Mouse (Mus musculus) megakaryocyte, adult 5-6 weeks (primary cell): ENCODE data around the gene Myh7. TPM values are rescaled to one million over a fixed set of nuclear protein-coding genes. Genes with fewer than 3 reads are reported as not detected.

ENCODE experiments used
- ATAC-seq: 2 replicates; pipeline ENCODE4 v1.8.0; 2016; ENCODE audit warnings: mild to moderate bottlenecking, inconsistent platforms; ENCODE audit not compliant: poor library complexity, severe bottlenecking
- total RNA-seq, 2 experiments: library from RNA; stranded (forward) in 1 of 2; stranded (reverse) in 1 of 2; fragments of 153-499, 151-499 nt in 1 of 2; fragments of 221-1000, 200-1000 nt in 1 of 2; gene quantifications; 2 replicates each; pipeline versions ENCODE4 v1.2.3 to v1.2.4; 2015 to 2017

The Myh7 gene
- total RNA-seq, 2 experiments from 2014 or later, result not detected

GRCm38 (mm10) chr14:54924641-54925348, 69.6 kb downstream of the Myh7 start:
- ATAC-seq, result no peak

Other genes with a start within 250 kb of the Myh7 start
- 9.1 and 14.3 TPM in 2 replicates for gene Slc7a8, start 212.7 kb downstream of the Myh7 start, total RNA-seq (2015)
- gene Slc7a8, start 212.7 kb downstream of the Myh7 start, total RNA-seq (2017), result 1.3 and 2.8 TPM in 2 replicates
- gene Rnf212b, start 180.5 kb downstream of the Myh7 start, total RNA-seq (2015), result not detected in 2 replicates
- not detected in 2 replicates for gene Rnf212b, start 180.5 kb downstream of the Myh7 start, total RNA-seq (2017)
- gene Homez, start 123.7 kb downstream of the Myh7 start, total RNA-seq (2015), result 6.3 and 6.8 TPM in 2 replicates
- gene Homez, start 123.7 kb downstream of the Myh7 start, total RNA-seq (2017), result 4.6 and 13.3 TPM in 2 replicates
- gene Ppp1r3e, start 117.1 kb downstream of the Myh7 start, total RNA-seq (2015), result 9.8 and 11.9 TPM in 2 replicates
- gene Ppp1r3e, start 117.1 kb downstream of the Myh7 start, total RNA-seq (2017), result 0.22 and 1.8 TPM in 2 replicates
- 2.1 and 3.0 TPM in 2 replicates for gene Bcl2l2, start 111.2 kb downstream of the Myh7 start, total RNA-seq (2015)
- 4.4 and 6.2 TPM in 2 replicates for gene Bcl2l2, start 111.2 kb downstream of the Myh7 start, total RNA-seq (2017)
- not detected in 2 replicates for gene Gm20521, start 111.2 kb downstream of the Myh7 start, total RNA-seq (2015)
- not detected in 2 replicates for gene Gm20521, start 111.2 kb downstream of the Myh7 start, total RNA-seq (2017)
- 48.9 and 67.2 TPM in 2 replicates for gene Pabpn1, start 102.1 kb downstream of the Myh7 start, total RNA-seq (2015)
- 153 and 165 TPM in 2 replicates for gene Pabpn1, start 102.1 kb downstream of the Myh7 start, total RNA-seq (2017)
- gene Slc22a17, start 81.5 kb downstream of the Myh7 start, total RNA-seq (2015), result 0.11 and 0.56 TPM in 2 replicates
- gene Slc22a17, start 81.5 kb downstream of the Myh7 start, total RNA-seq (2017), result 0.73 TPM in 1 of 2 replicates, not detected in the other
- gene Efs, start 68.5 kb downstream of the Myh7 start, total RNA-seq (2015), result not detected in 2 replicates
- gene Efs, start 68.5 kb downstream of the Myh7 start, total RNA-seq (2017), result not detected in 2 replicates
- not detected in 2 replicates for gene Il25, start 61.9 kb downstream of the Myh7 start, total RNA-seq (2015)
- not detected in 2 replicates for gene Il25, start 61.9 kb downstream of the Myh7 start, total RNA-seq (2017)
- gene Cmtm5, start 58.4 kb downstream of the Myh7 start, total RNA-seq (2015), result not detected in 2 replicates
- gene Cmtm5, start 58.4 kb downstream of the Myh7 start, total RNA-seq (2017), result not detected in 2 replicates
- gene Myh6, start 27.7 kb downstream of the Myh7 start, total RNA-seq (2015), result not detected in 2 replicates
- not detected in 2 replicates for gene Myh6, start 27.7 kb downstream of the Myh7 start, total RNA-seq (2017)
- gene Gm17428, start 17.7 kb downstream of the Myh7 start, total RNA-seq (2015), result not detected in 2 replicates
- gene Gm17428, start 17.7 kb downstream of the Myh7 start, total RNA-seq (2017), result not detected in 2 replicates
- 56.1 and 56.9 TPM in 2 replicates for gene Ngdn, start 20.8 kb upstream of the Myh7 start, total RNA-seq (2015)
- 32.9 and 52.7 TPM in 2 replicates for gene Ngdn, start 20.8 kb upstream of the Myh7 start, total RNA-seq (2017)
- 2.0 and 2.1 TPM in 2 replicates for gene Zfhx2, start 97.7 kb upstream of the Myh7 start, total RNA-seq (2015)
- 1.1 and 1.3 TPM in 2 replicates for gene Zfhx2, start 97.7 kb upstream of the Myh7 start, total RNA-seq (2017)
- gene Thtpa, start 100.2 kb upstream of the Myh7 start, total RNA-seq (2015), result 5.4 and 6.9 TPM in 2 replicates
- gene Thtpa, start 100.2 kb upstream of the Myh7 start, total RNA-seq (2017), result 5.9 and 7.2 TPM in 2 replicates
- 43.2 and 46.7 TPM in 2 replicates for gene Ap1g2, start 112.0 kb upstream of the Myh7 start, total RNA-seq (2015)
- gene Ap1g2, start 112.0 kb upstream of the Myh7 start, total RNA-seq (2017), result 11.8 and 18.3 TPM in 2 replicates
- not detected in 2 replicates for gene Jph4, start 122.3 kb upstream of the Myh7 start, total RNA-seq (2015)
- gene Jph4, start 122.3 kb upstream of the Myh7 start, total RNA-seq (2017), result not detected in 2 replicates
- gene Dhrs2, start 227.4 kb upstream of the Myh7 start, total RNA-seq (2015), result not detected in 2 replicates
- 0.45 TPM in 1 of 2 replicates, not detected in the other for gene Dhrs2, start 227.4 kb upstream of the Myh7 start, total RNA-seq (2017)